Mouse (Mus musculus) CD8-positive naive resting alpha-beta T cell, adult 57 days (primary cell): ENCODE data around the gene Eif4g1. TPM values are rescaled to one million over a fixed set of nuclear protein-coding genes. Genes with fewer than 3 reads are reported as not detected.

Experiments used
- total RNA-seq: library from RNA; stranded (reverse); gene quantifications from one replicate; pipeline ENCODE4 v1.2.4, GENCODE M21; 2023

Eif4g1 gene
- total RNA-seq: 284 TPM

DNA sequence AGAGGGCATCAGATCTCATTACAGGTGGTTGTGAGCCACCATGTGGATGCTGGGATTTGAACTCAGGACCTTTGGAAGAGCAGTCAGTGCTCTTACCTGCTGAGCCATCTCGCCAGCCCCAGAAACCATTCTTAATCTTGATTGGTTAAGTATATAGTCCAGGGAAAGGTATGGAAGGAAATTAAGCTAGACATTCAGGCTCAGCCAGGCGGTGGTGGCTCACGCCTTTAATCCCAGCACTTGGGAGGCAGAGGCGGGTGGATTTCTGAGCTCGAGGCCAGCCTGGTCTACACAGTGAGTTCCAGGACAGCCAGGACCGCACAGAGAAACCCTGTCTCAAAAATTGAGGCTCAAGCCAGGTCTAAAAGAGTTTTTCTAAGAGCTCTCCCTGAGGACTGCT, at the start of gene Eif4g1:
TSS of gene Eif4g1 (plus strand) at position 301 of the 400 bp plus-strand sequence.

DNA sequence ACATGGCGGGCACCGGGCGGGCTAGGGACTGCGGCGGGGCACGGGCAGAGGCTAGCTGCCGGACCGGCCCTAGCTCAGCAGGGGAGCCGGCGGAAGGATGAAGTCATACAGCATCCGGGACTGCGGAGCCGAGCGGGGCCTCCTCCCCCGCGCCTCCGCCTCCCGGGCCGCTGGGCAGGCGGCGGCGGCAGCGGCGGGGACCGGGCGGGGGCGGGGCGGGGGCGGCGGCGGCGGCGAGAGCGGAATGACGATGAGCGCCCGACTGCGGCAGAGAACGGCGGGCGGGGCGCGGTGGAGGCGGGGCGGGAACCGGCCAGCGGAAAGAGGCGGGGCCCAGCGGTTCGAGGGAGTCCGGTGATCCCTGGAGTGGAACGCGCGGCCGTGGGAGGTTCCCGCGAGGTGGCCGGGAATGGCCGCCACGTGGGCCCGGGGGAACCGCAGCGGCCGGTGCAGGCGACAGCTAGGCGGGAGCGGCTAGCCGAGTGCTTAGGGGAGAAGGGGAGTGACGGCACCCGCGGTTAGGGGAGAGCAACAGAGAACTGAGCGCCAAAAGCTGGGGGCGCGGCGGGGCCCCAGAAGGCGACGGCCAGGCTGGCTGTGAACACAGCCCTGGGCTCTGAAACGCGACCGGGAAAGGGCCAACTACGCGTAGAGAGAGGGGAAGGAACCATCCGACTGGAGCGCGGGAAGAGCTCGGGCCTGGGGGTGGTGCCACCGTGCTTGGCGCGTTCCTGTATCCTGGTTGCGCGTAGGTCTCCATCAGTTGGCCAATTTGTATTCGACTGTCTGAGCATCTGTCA, 46.7 kb upstream of the Eif4g1 start, which contains the start of gene Camk2n2:
TSS of gene Camk2n2 (minus strand) at position 97 of the 800 bp plus-strand sequence.

GRCm38 (mm10) chr16:20629731-20630634, 38.1 kb upstream of the Eif4g1 start, which contains the start of gene Ece2:
Gene Ece2, plus strand, starts transcription at chr16:20629828.

GRCm38 (mm10) chr16:20651076-20651946, 16.8 kb upstream of the Eif4g1 start, which contains the start of gene Psmd2:
Gene Psmd2, plus strand, starts transcription at chr16:20651652.

GRCm38 (mm10) chr16:20693111-20693701, 25.1 kb downstream of the Eif4g1 start, which contains the start of gene Fam131a:
Gene Fam131a, plus strand, starts transcription at chr16:20693241.

DNA sequence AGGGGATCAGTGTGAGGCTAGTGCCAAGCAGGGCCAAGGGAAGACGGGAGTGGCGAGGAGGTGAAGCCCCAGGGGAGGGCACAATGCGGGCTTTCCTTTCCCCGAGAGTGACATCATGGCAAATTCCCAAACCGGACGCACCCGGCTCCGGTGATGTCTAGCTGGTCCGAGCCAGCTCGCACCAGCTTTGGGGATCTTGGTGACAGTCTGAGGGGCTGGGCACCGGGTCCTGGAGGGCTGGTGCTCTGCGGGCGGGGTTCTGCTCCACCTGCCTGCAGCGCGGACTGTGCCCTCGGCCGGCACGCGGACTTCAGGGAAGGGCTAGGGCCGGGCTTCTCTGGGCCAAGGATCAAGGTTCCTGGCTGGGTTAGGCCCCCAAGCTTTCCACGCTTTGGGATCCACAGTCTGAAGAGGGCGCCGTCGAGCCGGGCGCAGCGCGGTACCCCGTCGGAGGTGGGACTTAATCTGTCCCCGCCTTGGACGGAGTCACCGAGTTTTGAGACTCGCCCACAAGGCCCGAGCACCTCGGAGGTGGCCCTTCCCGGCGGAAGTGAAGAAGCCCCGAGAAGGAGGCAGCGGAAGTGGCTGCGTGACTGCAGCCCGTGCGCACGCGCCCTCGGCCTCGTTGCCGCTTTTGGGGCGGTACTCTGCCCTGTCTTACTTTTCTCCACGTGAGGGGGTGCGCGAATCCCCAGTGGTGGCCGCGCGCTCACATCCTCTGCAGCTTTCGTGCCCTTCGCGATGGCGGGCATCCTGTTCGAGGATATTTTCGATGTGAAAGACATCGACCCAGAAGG, 49.3 kb downstream of the Eif4g1 start, which contains the start of the genes Polr2h and Clcn2:
TSS of gene Polr2h (plus strand) at position 485 of the 797 bp plus-strand sequence.
TSS of gene Clcn2 (minus strand) at position 566 of the 797 bp plus-strand sequence.

DNA sequence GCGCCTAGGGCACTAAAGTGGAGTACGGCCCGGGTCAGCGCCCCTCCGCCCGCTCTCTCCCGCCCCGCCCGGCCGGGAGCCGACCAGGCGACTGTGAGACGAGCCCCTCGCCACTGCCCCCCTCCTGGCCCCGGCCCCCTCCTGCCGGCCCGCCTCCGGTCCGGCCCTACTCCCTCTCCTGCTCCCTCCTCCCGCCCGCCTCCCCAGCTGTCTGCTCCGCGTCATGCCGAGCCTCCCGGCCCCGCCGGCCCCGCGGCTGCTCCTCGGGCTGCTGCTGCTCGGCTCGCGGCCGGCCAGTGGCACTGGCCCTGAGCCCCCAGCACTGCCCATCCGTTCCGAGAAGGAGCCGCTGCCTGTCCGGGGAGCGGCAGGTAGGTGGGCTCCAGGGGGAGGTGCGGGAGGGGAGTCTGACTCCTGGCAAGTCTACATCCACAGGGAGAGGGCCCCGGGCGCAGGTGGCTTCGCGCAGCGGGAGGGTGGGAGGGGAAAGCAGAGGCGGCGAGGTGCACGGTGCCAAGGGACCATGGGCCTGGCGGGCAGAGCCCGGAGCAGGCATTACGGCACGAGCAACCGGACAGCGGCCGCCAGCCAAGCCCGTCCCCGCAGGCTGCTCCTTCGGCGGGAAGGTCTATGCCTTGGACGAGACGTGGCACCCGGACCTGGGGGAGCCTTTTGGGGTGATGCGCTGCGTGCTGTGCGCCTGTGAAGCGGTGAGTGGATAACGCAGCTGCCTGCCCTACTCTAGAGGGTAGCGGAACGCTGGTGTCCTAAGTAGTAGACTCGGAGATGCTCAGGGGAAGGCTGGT, 65.0 kb downstream of the Eif4g1 start, which contains the start of gene Chrd:
TSS of gene Chrd (plus strand) at position 203 of the 806 bp plus-strand sequence.

GRCm38 (mm10) chr16:20733731-20734730, 65.9 kb downstream of the Eif4g1 start, which contains the start of gene Thpo:
Gene Thpo, minus strand, starts transcription at chr16:20734511.

Other genes starting within 250 kb of the Eif4g1 start
- gene Abcc5, start 241.9 kb upstream of the Eif4g1 start, total RNA-seq: 77.7 TPM
- gene Eif2b5, start 169.5 kb upstream of the Eif4g1 start, total RNA-seq: 37.4 TPM
- 41.3 TPM for gene Dvl3, start 151.3 kb upstream of the Eif4g1 start, total RNA-seq
- 174 TPM for gene Ap2m1, start 132.8 kb upstream of the Eif4g1 start, total RNA-seq
- 82.8 TPM for gene Abcf3, start 119.7 kb upstream of the Eif4g1 start, total RNA-seq
- gene Vwa5b2, start 78.8 kb upstream of the Eif4g1 start, total RNA-seq: 0.40 TPM
- gene Eef1akmt4, start 56.7 kb upstream of the Eif4g1 start, total RNA-seq: 8.0 TPM
- not detected for gene Gm49333, start 56.7 kb upstream of the Eif4g1 start, total RNA-seq
- 14.0 TPM for gene Alg3, start 56.6 kb upstream of the Eif4g1 start, total RNA-seq
- gene Camk2n2, start 47.0 kb upstream of the Eif4g1 start, total RNA-seq: not detected
- gene Ece2, start 38.5 kb upstream of the Eif4g1 start, total RNA-seq: not detected
- gene Psmd2, start 16.7 kb upstream of the Eif4g1 start, total RNA-seq: 100 TPM
- gene Fam131a, start 24.9 kb downstream of the Eif4g1 start, total RNA-seq: 2.0 TPM
- gene Polr2h, start 49.4 kb downstream of the Eif4g1 start, total RNA-seq: 24.2 TPM
- 4.2 TPM for gene Clcn2, start 49.4 kb downstream of the Eif4g1 start, total RNA-seq
- gene Chrd, start 64.8 kb downstream of the Eif4g1 start, total RNA-seq: not detected
- gene Thpo, start 66.2 kb downstream of the Eif4g1 start, total RNA-seq: not detected